Mouse (Mus musculus): ENCODE measurements at regions not wholly inside any gene's neighbourhood (a gene's known extent, or its start where the extent isn't known, plus 50 kb on each side); places are given as distances from the start of the nearest gene placed in this dataset.

DNA sequence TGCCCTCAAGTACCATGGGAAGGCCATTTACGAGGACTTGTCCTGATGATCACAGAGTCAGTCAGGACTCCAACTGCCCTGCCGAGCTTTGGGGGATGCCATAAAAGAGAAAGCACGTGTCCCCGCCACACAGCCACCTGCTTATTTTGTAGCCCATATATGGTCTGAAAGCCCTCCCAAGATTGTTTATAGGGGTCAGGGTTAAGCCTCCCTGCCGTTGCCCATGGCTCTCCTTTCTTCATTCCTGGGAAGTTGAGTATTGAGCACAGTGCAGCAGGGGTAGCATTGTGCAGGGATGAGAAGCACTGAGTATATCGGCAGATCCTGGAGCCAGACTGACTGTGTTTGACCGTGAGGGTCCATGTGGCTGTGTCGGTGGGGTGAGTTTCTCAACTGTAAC, 76.4 kb downstream of the Ackr3 start:
- no peak overlapping the region for H3K27ac ChIP-seq
- 82% methylated on average over 8 of the region's 8 CpGs for WGBS
- no peaks in the 10 kb centered on the region for H3K36me3 ChIP-seq (ENCODE audit: control insufficient read depth, insufficient read depth, low read length)
- intact Hi-C loops (cut with DNase I) = no loop called here
- no peak for DNase-seq
- no peak overlapping the region for H3K9ac ChIP-seq (ENCODE audit: low read depth, low read length)
- TF ChIP-seq POLR2A (IDR thresholded peaks at IDR 0.05; ENCODE audit: insufficient read depth, low read depth, low read length) = no peak
- peaks cover 2% of the 10 kb centered on the region; the same call in 1 of the 2 replicates for H3K4me1 ChIP-seq (ENCODE audit: control insufficient read depth, insufficient read depth, low read length)
- no peak overlapping the region for H3K4me3 ChIP-seq
- H3K79me2 ChIP-seq (replicated peaks; ENCODE audit: control insufficient read depth, insufficient read depth, low read length) = no peaks in the 10 kb centered on the region
- no peaks in the 10 kb centered on the region for H3K27me3 ChIP-seq (ENCODE audit: control insufficient read depth, insufficient read depth, low read length)

GRCm38 (mm10) chr1:90281255-90281654, 77.5 kb downstream of the Ackr3 start:
- H3K9ac ChIP-seq (ENCODE audit: low read depth, low read length) = no peak overlapping the region
- no peaks in the 10 kb centered on the region for H3K79me2 ChIP-seq (replicated peaks; ENCODE audit: control insufficient read depth, insufficient read depth, low read length)
- no peak for DNase-seq
- WGBS = 84% methylated on average over 1 of the region's 1 CpGs
- H3K4me3 ChIP-seq = no peak overlapping the region
- intact Hi-C loops (cut with DNase I) = no loop called here
- H3K27me3 ChIP-seq (ENCODE audit: control insufficient read depth, insufficient read depth, low read length) = no peaks in the 10 kb centered on the region
- no peaks in the 10 kb centered on the region for H3K36me3 ChIP-seq (ENCODE audit: control insufficient read depth, insufficient read depth, low read length)
- TF ChIP-seq CTCF (IDR thresholded peaks at IDR 0.05) (no peak), POLR2A (IDR thresholded peaks at IDR 0.05; ENCODE audit: insufficient read depth, low read depth, low read length) (no peak), EP300 (IDR thresholded peaks at IDR 0.05; ENCODE audit: insufficient read depth, low read depth, low read length) (no peak)
- H3K4me1 ChIP-seq (ENCODE audit: control insufficient read depth, insufficient read depth, low read length) = 0 out of 2 replicates have a peak, but pooled peaks cover 2% of the 10 kb centered on the region
- no peak overlapping the region for H3K27ac ChIP-seq

- Histone ChIP-seq H3K36me3 (ENCODE audit: control insufficient read depth, insufficient read depth, low read length) (no peaks in the 10 kb centered on the region), H3K4me1 (ENCODE audit: control insufficient read depth, insufficient read depth, low read length) (0 out of 2 replicates have a peak, but pooled peaks cover 2% of the 10 kb centered on the region), H3K9ac (ENCODE audit: low read depth, low read length) (no peak overlapping the region), H3K79me2 (replicated peaks; ENCODE audit: control insufficient read depth, insufficient read depth, low read length) (no peaks in the 10 kb centered on the region), H3K27me3 (ENCODE audit: control insufficient read depth, insufficient read depth, low read length) (no peaks in the 10 kb centered on the region), H3K4me3 (no peak overlapping the region), H3K27ac (no peak overlapping the region)
- DNase-seq = no peak
- 93% methylated on average over 6 of the region's 6 CpGs for WGBS
- intact Hi-C loops (cut with DNase I) = no loop called here
- TF ChIP-seq CTCF (IDR thresholded peaks at IDR 0.05) (no peak), POLR2A (IDR thresholded peaks at IDR 0.05; ENCODE audit: insufficient read depth, low read depth, low read length) (no peak), EP300 (IDR thresholded peaks at IDR 0.05; ENCODE audit: insufficient read depth, low read depth, low read length) (no peak)
Observed at GRCm38 (mm10) chr1:90281956-90282355, 78.2 kb downstream of the Ackr3 start.

DNA sequence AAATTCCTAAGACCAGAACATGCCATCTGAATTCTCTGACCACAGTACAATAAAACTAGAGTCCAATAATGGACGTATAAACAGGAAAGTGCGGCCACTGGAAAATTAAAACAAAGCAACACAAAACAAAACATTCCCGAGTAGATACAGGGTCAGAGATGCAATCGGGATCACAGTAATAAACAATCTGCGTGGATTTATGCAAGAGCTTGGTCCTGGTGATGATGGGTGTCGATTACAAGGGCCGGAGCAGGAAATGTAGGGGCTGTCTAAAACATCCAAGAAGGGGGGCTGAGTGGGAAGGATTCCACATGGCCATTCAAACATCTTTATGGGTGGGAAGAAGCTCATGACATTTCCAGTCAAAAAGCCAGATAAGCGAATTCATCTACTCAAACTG, 78.6 kb downstream of the Ackr3 start:
- 79% methylated on average over 8 of the region's 8 CpGs for WGBS
- DNase-seq = no peak
- H3K79me2 ChIP-seq (replicated peaks; ENCODE audit: control insufficient read depth, insufficient read depth, low read length) = no peaks in the 10 kb centered on the region
- H3K27ac ChIP-seq = no peak overlapping the region
- no peak overlapping the region for H3K9ac ChIP-seq (ENCODE audit: low read depth, low read length)
- TF ChIP-seq POLR2A (IDR thresholded peaks at IDR 0.05; ENCODE audit: insufficient read depth, low read depth, low read length) = no peak
- no peak for TF ChIP-seq EP300 (IDR thresholded peaks at IDR 0.05; ENCODE audit: insufficient read depth, low read depth, low read length)
- no peak for TF ChIP-seq CTCF (IDR thresholded peaks at IDR 0.05)
- H3K4me3 ChIP-seq = no peak overlapping the region
- intact Hi-C loops (cut with DNase I) = no loop called here
- no peaks in the 10 kb centered on the region for H3K36me3 ChIP-seq (ENCODE audit: control insufficient read depth, insufficient read depth, low read length)
- H3K27me3 ChIP-seq (ENCODE audit: control insufficient read depth, insufficient read depth, low read length) = no peaks in the 10 kb centered on the region
- 0 out of 2 replicates have a peak, but pooled peaks cover 2% of the 10 kb centered on the region for H3K4me1 ChIP-seq (ENCODE audit: control insufficient read depth, insufficient read depth, low read length)

DNA sequence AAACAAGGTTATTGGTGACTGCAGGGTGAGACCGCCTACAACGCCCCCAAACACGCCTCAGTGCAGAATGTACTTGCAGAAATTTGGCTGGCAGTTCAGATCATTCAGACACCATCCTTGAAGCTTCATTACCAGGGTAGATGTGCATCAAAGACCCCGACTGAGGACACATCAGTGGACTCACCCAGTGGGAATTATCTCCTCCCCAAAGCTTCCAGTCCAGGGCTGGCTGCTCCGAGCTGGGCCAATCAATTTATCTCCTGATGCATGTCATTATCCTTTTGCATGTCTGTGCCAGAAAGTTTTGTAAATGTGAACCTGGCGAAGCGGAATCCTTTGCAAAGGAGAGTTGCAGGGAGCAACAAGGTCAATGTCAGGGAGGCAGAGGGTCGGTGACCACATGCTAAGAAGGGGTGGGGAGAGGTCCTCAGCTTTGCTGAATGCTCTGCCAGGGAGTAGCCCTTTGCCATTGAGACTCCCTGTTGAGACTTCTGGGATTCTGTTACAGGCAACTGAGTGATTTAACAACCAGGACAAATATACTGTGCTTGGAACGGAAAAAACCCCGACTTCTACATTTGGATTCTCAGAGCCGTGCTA, 79.5 kb downstream of the Ackr3 start:
- 83% methylated on average over 11 of the region's 11 CpGs for WGBS
- intact Hi-C loops (cut with DNase I) = no loop called here
- H3K4me1 ChIP-seq (ENCODE audit: control insufficient read depth, insufficient read depth, low read length) = peaks cover 2% of the 10 kb centered on the region; the same call in 1 of the 2 replicates

GRCm38 (mm10) chr1:90283912-90284636, 80.3 kb downstream of the Ackr3 start:
- no peak for TF ChIP-seq CTCF (IDR thresholded peaks at IDR 0.05)
- no peak for TF ChIP-seq EP300 (IDR thresholded peaks at IDR 0.05; ENCODE audit: insufficient read depth, low read depth, low read length)
- no peak for TF ChIP-seq POLR2A (IDR thresholded peaks at IDR 0.05; ENCODE audit: insufficient read depth, low read depth, low read length)
- H3K9ac ChIP-seq (ENCODE audit: low read depth, low read length) = no peak overlapping the region
- intact Hi-C loops (cut with DNase I) = no loop called here
- no peaks in the 10 kb centered on the region for H3K36me3 ChIP-seq (ENCODE audit: control insufficient read depth, insufficient read depth, low read length)
- H3K27me3 ChIP-seq (ENCODE audit: control insufficient read depth, insufficient read depth, low read length) = no peaks in the 10 kb centered on the region
- H3K27ac ChIP-seq = no peak overlapping the region
- no peak for DNase-seq
- WGBS = 64% methylated on average over 6 of the region's 6 CpGs
- H3K4me1 ChIP-seq (ENCODE audit: control insufficient read depth, insufficient read depth, low read length) = peaks cover 9% of the 10 kb centered on the region
- no peaks in the 10 kb centered on the region for H3K79me2 ChIP-seq (replicated peaks; ENCODE audit: control insufficient read depth, insufficient read depth, low read length)
- H3K4me3 ChIP-seq = no peak overlapping the region

More for the DNA sequence above, 79.5 kb downstream of the Ackr3 start:
- Histone ChIP-seq H3K4me3 (no peak overlapping the region), H3K79me2 (replicated peaks; ENCODE audit: control insufficient read depth, insufficient read depth, low read length) (no peaks in the 10 kb centered on the region), H3K36me3 (ENCODE audit: control insufficient read depth, insufficient read depth, low read length) (no peaks in the 10 kb centered on the region), H3K27ac (no peak overlapping the region), H3K27me3 (ENCODE audit: control insufficient read depth, insufficient read depth, low read length) (no peaks in the 10 kb centered on the region), H3K9ac (ENCODE audit: low read depth, low read length) (no peak overlapping the region)
- no peak for TF ChIP-seq CTCF (IDR thresholded peaks at IDR 0.05)
- no peak for TF ChIP-seq POLR2A (IDR thresholded peaks at IDR 0.05; ENCODE audit: insufficient read depth, low read depth, low read length)
- TF ChIP-seq EP300 (IDR thresholded peaks at IDR 0.05; ENCODE audit: insufficient read depth, low read depth, low read length) = no peak
- no peak for DNase-seq

All from heart, adult 2 months (tissue).